Mouse (Mus musculus) myocyte (in vitro differentiated cells): ENCODE measurements around the gene Zfhx3.

Source experiments
- E2F4 ChIP-seq: IDR thresholded peaks from one replicate; pipeline ENCODE4 v1.6.1; 2011; ENCODE audit warnings: mild to moderate bottlenecking, control low read depth, moderate library complexity; ENCODE audit not compliant: insufficient read depth
- MAX ChIP-seq: IDR thresholded peaks from one replicate; pipeline ENCODE4 v1.6.1; 2011; ENCODE audit warnings: low read depth, mild to moderate bottlenecking, control low read depth
- TCF12 ChIP-seq: IDR thresholded peaks from one replicate; pipeline ENCODE4 v1.6.1; 2011; ENCODE audit warnings: mild to moderate bottlenecking, control low read depth; ENCODE audit not compliant: poor library complexity, insufficient read depth, severe bottlenecking
- USF1 ChIP-seq: IDR thresholded peaks from one replicate; pipeline ENCODE4 v1.6.1; 2011; ENCODE audit warnings: low read depth, mild to moderate bottlenecking, control low read depth, moderate library complexity

- TF ChIP-seq USF1 (no peak), E2F4 (no peak), TCF12 (no peak), MAX (no peak)
Measured at GRCm38 (mm10) chr8:107943550-107944348, 1.3 kb downstream of the Zfhx3 start.
